Mouse (Mus musculus) lung, postnatal 10 days (tissue): Measurements from ENCODE around the gene Nfil3.

ENCODE experiments used
- DNase-seq: peaks from one replicate; pipeline ENCODE4 v3.0.0; 2021

Gene Nfil3

GRCm38 (mm10) chr13:52930582-52930981 is 50.3 kb downstream of the Nfil3 start:
- peak; percentile 38 for DNase-seq

- DNase-seq: peak; percentile 92
Observed at GRCm38 (mm10) chr13:52929209-52930171, 51.4 kb downstream of the Nfil3 start, which contains the start of gene Auh. TSS of gene Auh (minus strand) at chr13:52929681.

GRCm38 (mm10) chr13:52928392-52928791 is 52.5 kb downstream of the Nfil3 start:
- no peak for DNase-seq

GRCm38 (mm10) chr13:52924457-52924856 is 56.4 kb downstream of the Nfil3 start:
- no peak for DNase-seq

GRCm38 (mm10) chr13:52921966-52922365 is 58.9 kb downstream of the Nfil3 start:
- no peak for DNase-seq

GRCm38 (mm10) chr13:52921065-52921825 is 59.6 kb downstream of the Nfil3 start:
- no peak for DNase-seq

- no peak for DNase-seq
Observed at GRCm38 (mm10) chr13:52919790-52920352, 61.0 kb downstream of the Nfil3 start.

- no peak for DNase-seq
Observed at GRCm38 (mm10) chr13:52918333-52918732, 62.5 kb downstream of the Nfil3 start.
